Mouse (Mus musculus) CD4-positive naive resting alpha-beta T cell, adult 76 days (primary cell): ENCODE measurements around the gene Spsb1. TPM values are rescaled to one million over a fixed set of nuclear protein-coding genes. Genes with fewer than 3 reads are reported as not detected.

ENCODE experiments used
- total RNA-seq: library from RNA; stranded (reverse); gene quantifications from one replicate; pipeline ENCODE4 v1.2.4, GENCODE M21; 2023

The Spsb1 gene
- 46.9 TPM for total RNA-seq

GRCm38 (mm10) chr4:149954893-149955439 lies at the start of gene Spsb1:
Spsb1 (minus strand) TSS chr4:149955043.

Other genes with a start within 250 kb of the Spsb1 start
- gene Tmem201, start 217.0 kb downstream of the Spsb1 start, total RNA-seq, result 24.3 TPM
- gene Slc25a33, start 180.8 kb downstream of the Spsb1 start, total RNA-seq, result 3.5 TPM
- 27.1 TPM for gene H6pd, start 54.0 kb upstream of the Spsb1 start, total RNA-seq
- 1.6 TPM for gene Gpr157, start 132.3 kb upstream of the Spsb1 start, total RNA-seq
- not detected for gene Slc2a5, start 164.2 kb upstream of the Spsb1 start, total RNA-seq
- not detected for gene Slc2a7, start 193.9 kb upstream of the Spsb1 start, total RNA-seq
- not detected for gene Car6, start 246.3 kb upstream of the Spsb1 start, total RNA-seq